Mouse (Mus musculus) left cerebral cortex, adult 11 months (tissue): ENCODE data around the gene Nrip1.

Experiments used
- DNase-seq: peaks from one replicate; pipeline ENCODE4 v3.0.0; 2022; ENCODE audit warnings: low spot score

Gene Nrip1

DNA sequence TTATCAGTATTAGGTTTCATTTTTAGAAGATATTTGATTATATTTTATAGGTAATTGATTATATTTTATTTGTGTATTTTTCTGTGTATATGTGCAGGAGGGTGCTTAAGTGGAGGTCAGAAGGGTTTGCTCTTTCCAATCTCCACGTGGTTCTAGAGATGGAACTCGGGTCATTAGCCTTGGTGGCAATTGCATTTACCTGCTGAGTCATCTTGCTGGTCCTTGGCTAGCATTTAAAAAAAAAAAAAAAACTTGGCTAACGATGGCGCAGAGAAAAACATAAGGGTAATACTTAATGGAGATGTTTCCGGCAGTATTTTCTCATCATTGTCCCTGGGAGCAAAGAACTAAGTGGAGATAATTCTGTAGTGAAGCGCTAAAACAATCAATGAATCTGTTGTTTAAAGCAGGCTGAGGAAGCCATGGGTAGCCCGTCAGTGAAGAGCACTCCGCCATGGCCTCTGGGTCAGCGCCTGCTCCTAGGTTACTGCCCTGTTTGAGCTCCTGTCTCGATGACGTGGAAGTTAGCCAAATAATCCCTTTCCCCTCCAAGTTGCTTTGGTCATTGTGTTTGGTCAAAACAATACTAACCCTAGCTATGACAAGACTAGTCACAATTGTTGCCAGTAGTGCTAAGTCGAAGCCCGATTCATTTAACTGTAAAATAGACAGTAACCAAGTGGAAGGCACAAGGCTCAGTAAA, 25.8 kb downstream of the Nrip1 start:
- DNase-seq = no peak

DNA sequence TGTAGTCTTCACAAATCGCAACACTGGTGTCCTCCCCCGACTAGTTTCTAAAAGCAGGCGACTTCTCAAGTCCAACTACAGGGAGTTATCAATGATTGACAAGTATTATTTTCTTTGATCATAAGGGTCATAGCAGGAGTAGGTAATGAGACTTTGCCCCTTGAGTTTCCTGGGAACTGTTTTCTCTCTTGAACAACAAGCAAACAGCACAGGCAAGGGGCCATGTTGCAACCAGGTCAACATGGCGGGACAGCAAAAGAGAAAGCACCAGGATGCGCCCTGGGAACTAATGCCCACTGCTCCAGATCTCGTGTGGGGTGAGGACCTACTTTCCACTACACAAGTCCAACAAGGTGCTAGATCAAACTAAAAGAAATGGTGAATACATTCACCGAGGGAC, 27.3 kb downstream of the Nrip1 start:
- DNase-seq = no peak

DNA sequence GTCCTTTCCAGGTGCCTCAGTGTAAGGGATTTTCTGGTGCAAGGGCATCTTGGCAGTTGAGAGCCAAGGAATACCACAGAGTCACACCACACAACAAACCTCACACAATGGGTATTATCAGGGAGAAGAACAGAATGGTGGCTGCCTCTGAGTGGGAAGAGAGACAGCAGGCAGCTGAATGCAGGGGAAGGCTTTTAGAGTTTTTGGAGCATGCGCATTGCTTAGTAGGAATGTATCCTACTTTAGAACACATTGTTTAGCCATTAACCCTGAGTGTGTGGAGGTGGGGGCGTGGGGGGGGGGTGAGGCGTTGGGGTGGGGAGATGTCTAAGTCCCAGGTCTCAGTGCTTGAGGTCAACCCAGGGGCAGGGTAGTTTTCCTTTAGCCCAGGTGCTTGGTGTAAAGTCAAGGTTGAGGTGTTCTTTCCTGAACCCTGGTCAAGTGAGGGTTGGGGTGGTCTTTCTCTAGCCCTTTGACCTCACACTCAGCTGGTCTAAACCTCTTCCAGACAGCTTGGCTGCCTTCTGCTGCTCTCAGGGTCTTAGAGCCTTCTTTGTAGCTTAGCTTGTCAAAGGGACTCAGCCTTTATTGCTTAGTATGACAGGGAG, 28.8 kb downstream of the Nrip1 start:
- no peak for DNase-seq

DNA sequence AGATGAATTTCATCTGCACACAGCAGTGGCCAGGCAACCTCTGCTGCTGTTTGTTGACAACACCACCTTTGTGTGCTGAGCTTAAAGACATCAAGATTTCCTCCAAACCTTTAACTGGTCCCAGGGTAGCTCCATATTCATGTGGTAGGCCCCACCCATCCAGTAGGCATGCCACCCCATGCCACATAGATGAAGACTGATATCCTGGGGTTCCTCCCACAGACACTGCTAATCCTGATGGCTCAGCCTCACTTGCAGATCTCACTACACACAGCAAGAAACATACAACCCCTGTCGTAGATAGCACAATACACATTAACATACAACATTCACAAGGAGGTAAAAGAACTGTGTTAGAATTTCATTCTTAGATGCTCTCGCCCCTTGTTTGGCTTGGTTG, 29.6 kb downstream of the Nrip1 start:
- no peak for DNase-seq

DNA sequence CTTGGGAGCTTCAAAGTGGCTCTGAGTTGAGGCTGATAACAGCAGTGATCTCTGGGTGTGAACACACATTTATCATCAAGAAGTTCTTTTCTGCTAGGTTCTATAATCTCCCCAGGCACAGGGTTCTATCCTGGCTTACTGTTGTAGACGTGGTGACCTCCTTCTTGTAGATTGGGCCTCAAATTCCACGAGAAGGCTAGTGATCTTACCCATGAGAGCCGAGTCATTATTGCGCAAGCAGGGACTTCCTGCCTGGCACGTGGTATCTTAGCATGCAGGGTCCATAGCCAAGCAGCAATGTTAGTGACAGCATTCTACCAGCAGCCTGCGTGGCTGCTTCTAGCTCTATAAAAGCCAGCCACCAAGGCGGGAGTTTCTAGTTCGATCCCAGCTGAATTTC, 32.0 kb downstream of the Nrip1 start:
- no peak for DNase-seq

DNA sequence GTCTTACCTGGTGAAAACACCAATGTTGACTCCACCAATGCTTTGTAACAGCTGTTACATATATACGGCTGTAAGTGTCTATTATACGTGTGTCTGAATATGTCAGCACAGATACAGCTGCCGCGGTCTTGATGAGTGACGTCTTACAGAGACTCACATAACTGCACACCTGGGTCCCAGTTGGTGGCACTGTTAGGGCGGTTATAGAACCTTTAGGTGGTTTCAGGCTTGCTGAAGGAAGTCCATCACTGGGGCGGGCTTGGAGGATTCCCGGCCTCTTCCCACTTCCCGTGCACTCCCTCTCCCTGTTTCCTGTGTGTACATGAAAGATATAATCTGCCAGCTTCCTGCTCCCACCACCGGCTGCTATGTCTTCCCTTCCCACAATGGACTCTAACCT, 34.4 kb downstream of the Nrip1 start:
- DNase-seq = no peak

GRCm38 (mm10) chr16:76337351-76337750, 36.3 kb downstream of the Nrip1 start:
- no peak for DNase-seq

DNA sequence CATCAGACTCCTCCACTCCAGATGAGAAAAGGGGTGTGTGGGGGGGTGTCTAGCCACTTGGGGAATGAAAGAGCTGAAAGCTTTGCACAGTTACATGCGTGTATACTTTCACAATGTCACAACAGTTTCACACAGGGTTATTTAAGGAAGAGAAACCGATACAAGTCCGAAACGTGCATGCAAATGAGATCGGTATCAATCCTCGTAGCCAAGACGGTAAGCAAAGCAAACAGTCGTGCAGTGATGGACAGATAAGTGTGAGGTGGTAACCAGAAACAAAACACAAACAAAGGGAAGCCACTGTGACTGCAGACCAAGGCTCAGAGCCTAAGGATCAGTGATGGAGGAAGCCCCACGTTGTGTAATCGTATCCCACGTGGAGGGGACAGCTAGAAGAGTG, 36.7 kb downstream of the Nrip1 start:
- no peak for DNase-seq

- no peak for DNase-seq
Observed at GRCm38 (mm10) chr16:76335913-76336312, 37.7 kb downstream of the Nrip1 start.

GRCm38 (mm10) chr16:76332127-76332526, 41.5 kb downstream of the Nrip1 start:
- no peak for DNase-seq

DNA sequence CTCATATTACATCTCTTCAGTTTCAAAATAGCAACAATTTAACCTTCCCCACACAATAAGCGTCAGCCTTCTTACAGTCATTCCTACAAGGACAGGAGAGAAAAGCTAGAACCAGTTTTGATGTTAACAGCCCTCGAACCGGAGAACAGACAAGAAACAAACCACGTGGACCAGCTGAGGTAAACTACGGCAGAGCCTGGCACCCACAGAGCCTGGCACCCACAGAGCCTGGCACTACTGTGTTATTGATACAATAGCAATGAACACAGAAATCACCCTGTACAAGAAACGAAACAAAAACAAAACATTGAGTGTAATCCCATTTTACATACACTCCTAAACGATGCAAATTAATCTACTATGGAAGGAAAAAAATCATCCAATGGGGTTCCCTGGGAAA, 42.4 kb downstream of the Nrip1 start:
- no peak for DNase-seq

- DNase-seq = no peak
Observed at GRCm38 (mm10) chr16:76325315-76325710, 48.3 kb downstream of the Nrip1 start.

GRCm38 (mm10) chr16:76324411-76325314, 49.0 kb downstream of the Nrip1 start:
- DNase-seq = no peak

DNA sequence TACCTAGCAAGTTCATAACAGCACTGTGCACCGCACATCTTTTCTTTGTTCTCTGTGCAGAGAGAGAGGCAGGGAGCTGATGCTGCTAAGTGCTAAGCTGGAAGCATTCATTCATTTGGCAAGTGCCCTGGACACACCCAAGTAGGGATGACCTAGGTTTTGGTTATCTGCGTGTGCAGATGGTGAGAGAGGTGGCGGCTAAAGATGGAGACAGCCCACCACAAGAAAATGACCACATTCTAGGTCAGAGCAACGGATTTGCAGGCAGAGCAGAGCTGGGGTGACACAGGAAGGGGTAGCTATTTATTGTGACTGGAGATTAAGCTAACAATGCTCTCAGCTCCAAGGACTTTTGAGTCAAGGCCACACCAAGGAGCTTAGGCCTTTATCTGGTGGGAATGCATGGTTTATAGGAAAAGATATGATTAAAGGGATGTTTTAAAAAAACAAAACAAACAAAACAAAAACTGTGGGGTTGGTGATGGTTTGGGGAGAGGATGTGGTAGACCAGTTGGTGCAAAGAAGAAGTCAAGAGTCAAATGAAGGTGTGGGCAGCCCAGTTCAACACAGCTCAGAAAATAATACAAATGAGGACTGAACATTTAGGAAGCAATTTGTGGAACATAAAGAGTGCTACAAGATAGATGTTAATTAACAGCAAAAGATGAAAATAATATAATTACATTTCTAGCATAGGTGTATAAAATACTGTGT, 49.9 kb downstream of the Nrip1 start:
- DNase-seq = no peak

DNA sequence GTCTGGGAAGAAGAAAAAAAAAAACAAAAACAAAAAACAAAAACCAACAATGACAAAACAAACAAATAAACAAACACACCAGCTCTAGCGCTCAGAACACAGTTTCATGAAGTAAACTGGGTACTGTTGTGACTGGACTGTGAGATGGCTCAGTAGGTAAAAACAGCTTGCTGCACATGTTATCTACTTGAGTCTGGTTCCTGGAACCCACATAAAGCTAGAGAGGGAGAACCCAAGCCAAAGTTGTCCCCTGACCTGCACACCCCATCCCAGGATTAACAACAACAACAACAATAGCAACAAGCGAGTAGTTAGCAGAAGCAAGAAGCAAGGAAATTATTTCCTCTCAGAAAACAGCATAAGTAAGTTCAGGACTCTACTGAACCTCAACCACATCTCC, 50.5 kb downstream of the Nrip1 start:
- no peak for DNase-seq

DNA sequence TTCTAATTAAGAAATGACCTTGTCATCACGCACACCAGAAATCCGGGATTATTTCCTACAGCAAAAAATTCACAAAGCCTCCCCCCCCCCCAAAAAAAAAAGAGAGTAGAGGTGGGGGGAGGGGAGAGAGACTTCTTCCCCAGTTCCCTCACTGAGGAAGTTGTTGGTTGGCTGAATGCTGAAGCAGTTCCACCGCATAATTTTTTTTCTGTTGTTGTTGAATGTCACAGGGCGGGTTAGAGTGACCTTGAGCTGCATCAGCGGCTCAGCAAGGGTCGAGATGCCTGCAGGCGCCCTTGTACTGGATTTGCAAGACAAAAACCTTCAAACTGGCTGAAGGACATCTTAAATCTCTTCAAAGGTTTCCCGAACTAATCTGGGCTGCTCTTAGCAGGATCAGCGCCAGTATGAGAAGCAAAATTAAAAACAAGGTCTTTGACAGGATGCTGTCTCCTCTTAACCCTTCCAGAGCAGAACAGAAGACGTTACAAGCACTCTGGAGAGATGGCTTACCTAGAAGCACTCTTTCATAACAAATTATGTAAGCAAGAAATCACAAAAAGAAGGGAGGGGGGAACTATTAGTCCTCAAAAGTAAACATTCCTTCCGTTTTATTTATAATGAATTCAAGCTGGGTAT, 52.0 kb downstream of the Nrip1 start:
- no peak for DNase-seq

DNA sequence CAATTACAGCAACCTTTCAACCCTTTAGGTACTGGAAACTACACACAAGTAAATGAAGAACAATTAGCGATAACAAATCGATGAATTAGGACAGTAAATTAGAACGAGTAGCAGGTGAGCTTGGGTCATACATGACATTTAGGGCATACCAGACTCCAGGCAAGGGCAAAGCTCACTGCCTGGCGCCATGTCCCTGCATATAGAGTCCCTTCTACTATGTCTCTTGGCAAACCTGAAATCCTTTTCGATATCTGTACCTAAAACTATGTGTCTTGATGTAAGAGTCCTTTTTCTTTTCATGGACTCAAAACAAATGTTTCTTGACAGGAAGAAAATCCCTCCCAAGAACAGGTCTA, 53.5 kb downstream of the Nrip1 start:
- DNase-seq = no peak

DNA sequence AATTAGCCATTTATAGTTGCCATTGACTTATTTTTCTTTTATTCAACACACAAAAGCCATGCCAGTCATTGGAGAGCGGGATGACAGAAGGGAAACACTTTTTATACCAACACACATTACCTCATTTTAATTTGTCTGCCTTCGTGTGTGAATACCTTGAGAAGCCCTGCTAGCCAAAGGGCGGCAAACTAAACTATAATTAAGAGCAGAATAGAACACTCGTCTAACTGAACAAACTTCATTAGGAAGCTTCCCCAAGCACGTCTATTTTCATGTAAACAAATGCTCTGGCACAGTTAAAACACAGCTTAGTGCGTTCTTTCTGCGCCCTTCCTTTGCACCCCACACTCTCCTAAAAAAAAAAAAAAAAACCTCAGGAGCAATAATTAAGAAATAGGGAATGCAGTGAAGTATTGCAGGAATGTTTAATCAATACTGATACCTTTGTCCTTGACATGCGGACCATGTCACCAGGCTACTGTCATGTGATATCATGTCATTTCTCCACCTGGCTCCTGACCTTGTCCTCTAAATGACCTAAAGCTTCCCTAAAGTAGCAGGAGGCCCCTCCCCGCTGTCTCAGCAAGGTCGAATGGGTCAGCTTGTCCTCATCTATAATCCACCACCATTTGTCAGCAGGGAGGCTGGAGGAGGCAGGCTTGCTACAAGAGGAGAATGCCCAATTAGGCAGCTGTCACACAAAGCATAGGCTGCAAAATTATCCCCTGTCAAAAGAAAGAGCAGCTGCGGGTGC, 54.1 kb downstream of the Nrip1 start:
- no peak for DNase-seq

DNA sequence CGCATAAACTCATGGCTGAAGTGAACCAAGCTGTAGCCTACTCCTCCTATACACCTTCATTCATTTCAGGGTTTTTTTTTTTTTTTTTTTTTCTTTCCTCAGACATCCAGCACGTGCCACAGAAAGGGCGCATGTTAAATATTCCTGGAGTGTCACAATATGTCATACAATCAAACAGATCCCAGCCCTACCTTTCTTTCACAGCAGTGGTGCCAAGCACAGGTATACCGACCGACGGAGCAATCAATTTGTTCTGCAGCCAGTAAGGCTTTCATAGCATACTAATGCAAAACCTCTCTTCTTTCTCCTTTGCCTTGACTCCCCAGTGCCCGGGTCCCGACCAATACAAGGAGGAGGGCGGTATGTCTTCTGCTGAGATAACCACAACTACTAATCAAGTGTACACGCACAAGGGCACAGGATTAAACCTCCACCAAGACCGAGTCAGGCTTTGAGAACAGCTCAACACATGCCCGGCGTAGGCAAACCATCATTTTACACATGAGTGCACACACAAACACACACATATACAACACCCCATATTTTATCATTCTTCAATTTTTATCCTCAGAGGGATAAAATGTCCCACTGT, 55.2 kb downstream of the Nrip1 start:
- no peak for DNase-seq

DNA sequence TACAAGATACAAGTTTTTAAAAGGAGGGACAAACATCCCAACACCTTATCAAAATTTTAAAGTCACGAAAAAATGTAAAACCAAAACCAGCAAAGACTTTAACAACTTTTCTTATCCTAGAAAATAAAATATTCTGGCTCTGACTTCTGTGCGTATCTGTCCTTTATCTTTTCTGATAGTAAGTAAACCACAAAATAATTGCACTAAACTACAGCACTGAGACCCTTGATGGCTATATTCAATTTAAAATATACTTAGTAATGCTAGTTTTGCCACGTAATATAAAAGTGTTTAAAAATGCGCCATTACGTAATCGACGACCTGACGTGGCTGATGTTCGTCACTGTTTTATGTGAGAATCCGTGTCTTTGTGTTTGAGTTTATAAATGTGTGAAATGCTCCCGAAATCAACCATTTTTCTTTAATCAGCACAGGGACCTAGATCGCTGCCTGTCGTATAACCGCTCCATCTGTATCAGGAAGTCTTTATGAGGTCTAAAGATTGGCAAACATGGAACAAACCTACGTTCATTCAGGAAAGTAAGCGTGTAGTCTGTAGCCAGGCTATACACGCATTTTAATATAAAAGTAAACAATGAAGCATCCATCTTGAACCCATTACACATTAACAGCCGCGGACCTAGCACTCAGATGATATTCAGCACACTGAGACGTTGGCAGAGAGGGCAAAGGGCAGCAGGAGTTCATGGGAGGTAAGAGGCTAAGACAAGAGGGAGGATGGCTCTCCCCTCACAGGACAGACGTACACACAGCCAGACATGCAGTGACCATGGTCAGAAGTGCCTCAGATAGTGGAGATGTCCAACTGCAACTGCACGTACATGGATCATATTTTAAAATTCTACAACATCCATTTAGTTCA, 56.4 kb downstream of the Nrip1 start:
- no peak for DNase-seq
